Mouse (Mus musculus) cerebellum, adult 9-11 months (tissue): ENCODE measurements around the gene Rpl13a.

Experiments
- DNase-seq: peaks from one replicate; pipeline ENCODE4 v3.0.0; 2022

Rpl13a gene

GRCm38 (mm10) chr7:45088597-45088996 is 40.0 kb downstream of the Rpl13a start:
- DNase-seq, result no peak

- no peak for DNase-seq
Measured at GRCm38 (mm10) chr7:45086084-45086483, 42.5 kb downstream of the Rpl13a start.

GRCm38 (mm10) chr7:45083300-45083890 is 45.2 kb downstream of the Rpl13a start:
- DNase-seq, result no peak

- no peak for DNase-seq
Measured at GRCm38 (mm10) chr7:45082401-45083299, 45.9 kb downstream of the Rpl13a start.

GRCm38 (mm10) chr7:45081016-45081415 is 47.5 kb downstream of the Rpl13a start:
- DNase-seq, result no peak

- DNase-seq, result peak; percentile 80
Measured at GRCm38 (mm10) chr7:45079856-45080255, 48.7 kb downstream of the Rpl13a start.

GRCm38 (mm10) chr7:45078513-45078912 is 50.0 kb downstream of the Rpl13a start:
- DNase-seq, result peak; percentile 62

GRCm38 (mm10) chr7:45077829-45078228 is 50.7 kb downstream of the Rpl13a start:
- DNase-seq, result no peak

GRCm38 (mm10) chr7:45077322-45077721 is 51.2 kb downstream of the Rpl13a start:
- no peak for DNase-seq

GRCm38 (mm10) chr7:45076501-45076900 is 52.1 kb downstream of the Rpl13a start:
- DNase-seq, result no peak
